Mouse (Mus musculus) liver, postnatal 0 days (tissue): ENCODE measurements at regions not wholly inside any gene's neighbourhood (a gene's known extent, or its start where the extent isn't known, plus 50 kb on each side); places are given as distances from the start of the nearest gene placed in this dataset.

Source experiments
- CTCF ChIP-seq: sonication (generic); IDR thresholded peaks from 2 replicates; pipeline ENCODE4 v1.5.1; 2016; ENCODE audit warnings: antibody characterized with exemption, low read depth
- EP300 ChIP-seq: IDR thresholded peaks from 2 replicates; pipeline ENCODE4 v1.6.1; 2016; ENCODE audit warnings: antibody characterized with exemption, low read depth, mild to moderate bottlenecking

- TF ChIP-seq CTCF: no peak
- no peak for TF ChIP-seq EP300
These were observed 353.7 kb downstream of the Ccser2 start for GRCm38 (mm10) chr14:36614926-36615325.
